Mouse (Mus musculus) bone marrow macrophage, adult 2 months (primary cell): ENCODE data around the gene Cyp2w1.

Experiments used
- CTCF ChIP-seq: IDR thresholded peaks from 2 replicates; pipeline ENCODE4 v1.5.1; 2012; ENCODE audit warnings: low read depth, mild to moderate bottlenecking, low read length, moderate library complexity
- POLR2A ChIP-seq: IDR thresholded peaks from 2 replicates; pipeline ENCODE4 v1.6.1; 2012; ENCODE audit warnings: mild to moderate bottlenecking, low read depth, low read length, borderline replicate concordance

- TF ChIP-seq CTCF (no peak), POLR2A (no peak)
Observed at GRCm38 (mm10) chr5:139397359-139397916, 45.0 kb downstream of the Cyp2w1 start.
